Mouse (Mus musculus): Measurements from ENCODE around the gene Bcor. TPM values are rescaled to one million over a fixed set of nuclear protein-coding genes. Genes with fewer than 3 reads are reported as not detected.

The Bcor gene
- total RNA-seq, 4 experiments from 2014 or later = 15.7 to 26.8 (median 19.2) TPM

DNA sequence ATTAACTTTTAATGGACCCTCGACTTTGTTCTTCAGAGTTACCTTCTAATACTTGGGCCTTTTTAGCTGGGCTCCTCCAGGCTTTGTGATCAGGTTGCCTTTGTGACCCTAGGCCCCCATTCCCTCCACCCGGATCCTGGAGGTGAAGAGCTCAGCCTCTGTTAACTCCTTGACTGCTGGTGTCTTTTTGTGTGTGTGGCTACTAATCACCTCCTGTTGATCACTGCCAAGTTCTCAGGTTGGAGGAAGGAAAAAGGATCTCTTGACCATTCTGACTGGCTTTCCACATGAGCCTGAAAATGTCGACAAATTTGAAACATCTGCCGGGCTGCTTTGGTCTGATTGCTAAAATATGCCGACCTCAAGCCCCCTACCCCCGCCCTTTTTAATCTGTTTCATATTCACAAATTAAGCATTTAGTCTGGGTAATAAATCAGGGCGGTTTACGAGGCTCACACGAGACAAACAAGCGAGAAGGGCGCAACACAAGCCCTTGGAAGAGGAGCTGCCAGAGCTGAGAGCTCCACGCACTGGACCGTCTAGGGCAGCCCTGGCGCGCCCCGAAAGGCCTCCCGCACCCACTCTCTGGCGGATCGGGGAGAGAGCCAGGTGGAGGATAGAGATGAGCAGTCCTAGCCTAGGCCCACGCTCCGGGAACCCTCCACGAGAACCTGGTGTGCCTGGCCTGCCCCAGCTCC, 33.6 kb downstream of the Bcor start:
- DNase-seq = no peak

DNA sequence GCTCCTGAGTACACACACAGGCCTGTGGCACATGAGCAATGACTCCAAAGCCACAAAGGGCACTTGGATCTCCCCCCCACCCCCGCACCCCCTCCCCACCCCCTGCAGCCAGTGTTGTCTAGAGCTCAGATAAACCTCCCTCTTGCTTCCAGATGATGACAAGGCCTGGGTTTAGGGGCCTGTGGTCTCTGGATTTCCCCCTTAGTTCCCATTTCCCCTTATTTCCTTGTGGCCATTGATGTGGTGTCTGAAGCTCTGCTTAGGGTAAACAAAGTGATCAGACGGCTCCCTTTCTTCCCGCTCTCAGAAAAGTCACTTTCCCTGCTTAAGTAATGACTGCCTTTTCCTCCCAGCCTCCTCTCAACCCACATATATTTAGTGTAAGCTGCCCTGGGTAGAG, 35.6 kb downstream of the Bcor start:
- no peak for DNase-seq

DNA sequence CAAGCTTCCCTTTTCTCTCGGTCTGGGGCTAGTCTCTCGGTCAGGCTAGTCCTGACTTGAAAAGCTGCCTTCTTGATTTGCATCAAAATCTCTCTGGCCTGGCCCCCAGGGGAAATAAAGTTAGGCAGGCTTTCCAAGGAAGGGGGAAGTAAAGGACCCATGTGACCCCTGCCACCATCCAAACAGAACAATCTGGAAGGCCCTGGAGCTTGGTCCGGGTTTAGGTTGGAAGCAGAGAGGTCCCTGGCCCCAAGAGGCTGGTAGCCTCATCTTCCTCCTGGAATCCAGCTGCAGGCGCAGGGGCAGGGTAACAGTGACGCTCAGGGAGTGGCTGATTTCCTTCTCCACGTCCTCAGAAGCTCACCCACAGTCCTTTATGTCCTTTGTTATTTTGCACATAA, 36.5 kb downstream of the Bcor start:
- no peak for DNase-seq

DNA sequence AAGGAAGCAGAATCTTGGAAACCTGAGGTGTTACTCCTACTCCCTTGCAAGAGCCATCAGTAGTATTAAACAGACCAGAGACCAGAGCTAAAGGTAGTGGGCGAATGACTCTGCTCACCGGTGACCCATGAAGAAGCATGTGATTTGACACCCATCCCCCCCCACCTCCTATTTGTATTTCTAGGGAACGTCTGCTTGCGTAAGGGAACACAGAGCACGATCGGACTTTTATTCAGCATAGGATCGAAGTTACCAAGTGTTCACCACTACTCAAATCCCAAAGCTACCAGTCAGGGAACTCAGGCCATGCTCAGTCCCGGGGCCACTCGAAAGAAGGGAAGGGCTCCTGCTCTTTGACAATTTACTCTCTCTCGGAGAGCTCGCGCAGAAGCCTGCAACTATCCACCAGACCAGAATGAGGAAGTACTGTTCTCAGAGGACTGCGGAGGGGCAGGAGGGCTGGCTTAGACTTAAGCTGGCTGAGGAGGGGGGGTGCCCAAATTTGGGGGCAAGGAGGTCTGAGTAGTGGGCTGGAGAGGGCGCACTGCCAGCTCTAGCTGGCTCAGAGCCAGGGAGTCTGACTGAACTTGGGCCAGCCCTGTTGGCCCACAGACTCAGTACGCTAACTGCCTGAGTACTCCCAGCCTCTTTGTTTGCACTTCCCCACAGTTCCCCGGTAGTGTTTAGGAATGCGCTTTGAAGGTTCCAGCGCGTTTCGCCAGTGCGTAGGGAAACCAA, 37.4 kb downstream of the Bcor start:
- DNase-seq = no peak

DNA sequence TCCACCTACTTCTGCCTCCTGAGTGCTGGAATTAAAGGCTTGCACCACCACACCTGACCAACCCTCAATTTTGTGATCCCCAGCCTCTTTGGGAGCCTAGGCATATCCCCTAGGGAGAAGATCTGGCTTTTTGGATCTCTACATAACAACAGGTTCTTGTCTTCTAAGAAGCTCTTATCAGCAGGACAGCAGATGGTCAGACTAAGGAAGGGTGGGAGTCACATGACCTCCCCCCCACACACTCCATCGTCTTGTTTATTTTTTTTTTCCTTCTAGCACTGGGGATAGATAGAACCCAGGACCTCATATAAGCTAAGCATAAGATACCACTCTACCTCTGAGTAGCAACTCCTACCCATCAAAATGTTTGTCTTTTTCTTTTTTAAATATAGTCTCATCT, 40.7 kb downstream of the Bcor start:
- DNase-seq = no peak

DNA sequence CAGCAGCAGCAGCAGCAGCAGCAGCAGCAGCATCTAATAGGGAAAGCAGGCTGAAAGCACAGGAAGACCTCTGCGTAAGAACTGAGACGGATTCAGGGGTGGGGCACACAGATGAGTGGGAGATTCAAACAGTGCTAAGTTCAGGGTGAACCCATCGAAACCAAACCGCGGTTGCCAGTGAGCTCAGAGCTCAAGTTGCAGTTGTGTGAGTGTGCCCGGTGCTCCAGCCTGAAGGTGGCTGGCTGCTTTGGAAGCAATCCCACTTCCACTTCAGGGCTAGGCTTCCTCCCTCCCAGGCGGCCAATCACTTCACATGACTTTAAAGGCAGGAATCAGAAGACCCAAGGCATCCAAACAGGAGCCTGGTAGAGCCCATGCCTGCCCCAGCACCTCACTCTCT, 44.0 kb downstream of the Bcor start:
- DNase-seq = no peak

DNA sequence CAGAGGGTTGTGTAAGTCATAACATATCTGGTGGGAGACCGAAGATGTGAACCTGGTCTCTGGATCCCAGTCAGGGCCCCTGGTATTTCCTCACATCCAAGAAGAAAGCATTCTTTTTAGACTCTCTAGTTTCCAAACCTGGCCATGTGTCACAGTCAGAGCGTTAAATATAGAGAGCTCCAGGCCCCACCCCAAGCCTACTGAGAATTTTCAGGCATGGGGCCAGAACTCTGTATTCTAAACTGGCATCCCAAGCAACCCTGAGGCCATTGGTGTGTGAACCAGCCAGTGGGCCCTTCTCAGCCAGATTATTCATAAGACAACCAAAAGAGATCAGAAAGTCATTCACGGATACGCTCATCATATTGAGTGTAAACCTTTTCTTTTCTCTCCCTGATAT, 48.0 kb downstream of the Bcor start:
- no peak for DNase-seq

DNA sequence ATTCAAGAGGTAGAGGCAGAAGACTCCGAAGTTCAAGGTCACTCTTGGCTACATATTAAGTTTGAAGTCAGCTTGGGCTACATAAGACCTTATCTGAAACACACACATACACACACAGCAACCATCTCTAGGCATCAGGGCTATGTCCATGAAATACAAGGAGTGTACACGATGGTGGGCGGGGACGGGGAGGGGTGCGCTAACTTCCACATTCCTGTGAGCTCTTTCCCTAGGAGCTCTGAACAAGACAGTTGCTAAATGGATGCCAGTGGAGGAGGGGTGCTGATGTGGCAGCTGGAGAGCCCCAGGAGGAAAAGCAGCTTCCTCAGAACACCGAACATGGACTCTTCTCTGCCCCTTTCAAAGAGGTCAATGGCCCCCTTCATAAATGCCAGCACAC, 49.6 kb downstream of the Bcor start:
- DNase-seq = no peak

DNA sequence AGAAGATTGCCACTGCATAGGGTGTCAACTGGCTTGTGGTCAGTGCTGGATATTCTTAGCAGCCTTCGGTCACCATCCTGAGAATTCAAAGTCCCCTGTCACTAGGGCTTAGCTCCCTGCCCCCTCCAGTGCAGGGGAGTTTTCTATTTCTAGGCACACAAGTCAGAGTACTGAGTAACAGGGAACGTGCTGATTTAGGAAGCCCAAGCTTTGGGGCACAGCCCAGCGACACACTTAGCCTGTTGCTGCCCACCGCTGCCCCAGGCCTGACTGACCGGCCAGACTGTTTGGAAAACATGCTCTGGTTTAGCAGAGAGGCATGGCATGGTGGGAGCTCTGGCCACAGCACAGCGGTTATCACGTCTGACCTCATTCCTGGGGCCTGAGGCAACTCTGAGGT, 54.8 kb downstream of the Bcor start:
- DNase-seq = no peak

DNA sequence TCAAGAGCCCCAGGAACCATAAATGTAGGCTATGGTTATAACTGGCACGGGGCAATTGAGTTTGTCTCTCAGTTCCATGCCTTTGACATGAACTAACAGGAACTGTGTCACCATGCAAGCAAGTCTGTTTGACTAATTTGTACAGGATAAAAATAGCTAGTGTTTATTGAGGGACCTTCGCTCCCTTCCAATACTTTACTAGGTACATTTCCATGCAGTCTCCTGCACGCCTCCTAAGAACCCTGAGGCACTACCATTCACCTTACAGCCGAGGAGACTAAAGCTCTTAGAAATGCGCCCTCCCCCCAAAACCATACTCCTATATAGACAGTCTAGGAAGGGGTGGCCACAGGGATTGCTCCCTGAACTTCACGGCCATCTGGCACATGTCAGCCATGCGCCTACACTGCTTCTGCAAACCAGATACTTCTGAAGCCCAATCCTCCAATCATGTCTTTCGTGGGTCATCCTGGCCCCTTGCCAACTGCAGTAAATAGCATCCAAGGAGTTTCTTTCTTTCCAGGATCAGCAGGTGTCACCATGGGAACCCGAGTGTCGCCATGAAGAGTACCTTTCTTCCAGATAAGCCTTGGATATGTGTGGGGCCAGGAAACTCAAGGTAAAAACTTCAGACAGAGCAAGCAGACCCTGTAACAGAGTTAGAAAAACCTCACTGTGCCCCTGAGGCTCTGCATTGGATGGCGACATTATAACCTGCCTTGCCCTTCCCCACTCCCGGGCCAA, 63.2 kb downstream of the Bcor start:
- DNase-seq = no peak

DNA sequence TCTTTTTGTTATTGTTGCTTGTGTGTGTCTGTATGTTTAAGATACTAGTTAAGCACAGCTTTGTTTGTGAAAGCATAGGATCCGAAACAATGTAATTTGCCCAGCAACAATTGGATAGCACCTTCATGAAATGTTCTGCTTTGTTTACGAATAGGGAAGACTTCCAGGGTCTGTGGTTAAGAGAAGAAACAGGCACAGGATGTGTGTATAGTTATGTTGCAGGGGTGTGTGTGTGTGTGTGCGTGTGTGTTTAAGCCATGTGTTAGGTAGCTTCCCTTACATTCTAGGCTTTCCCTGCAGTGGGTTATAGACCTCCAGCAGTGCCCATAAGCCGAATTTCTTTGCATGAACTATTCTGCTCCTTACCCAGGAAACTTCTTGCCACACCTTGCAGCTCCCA, 66.8 kb downstream of the Bcor start:
- DNase-seq = no peak

DNA sequence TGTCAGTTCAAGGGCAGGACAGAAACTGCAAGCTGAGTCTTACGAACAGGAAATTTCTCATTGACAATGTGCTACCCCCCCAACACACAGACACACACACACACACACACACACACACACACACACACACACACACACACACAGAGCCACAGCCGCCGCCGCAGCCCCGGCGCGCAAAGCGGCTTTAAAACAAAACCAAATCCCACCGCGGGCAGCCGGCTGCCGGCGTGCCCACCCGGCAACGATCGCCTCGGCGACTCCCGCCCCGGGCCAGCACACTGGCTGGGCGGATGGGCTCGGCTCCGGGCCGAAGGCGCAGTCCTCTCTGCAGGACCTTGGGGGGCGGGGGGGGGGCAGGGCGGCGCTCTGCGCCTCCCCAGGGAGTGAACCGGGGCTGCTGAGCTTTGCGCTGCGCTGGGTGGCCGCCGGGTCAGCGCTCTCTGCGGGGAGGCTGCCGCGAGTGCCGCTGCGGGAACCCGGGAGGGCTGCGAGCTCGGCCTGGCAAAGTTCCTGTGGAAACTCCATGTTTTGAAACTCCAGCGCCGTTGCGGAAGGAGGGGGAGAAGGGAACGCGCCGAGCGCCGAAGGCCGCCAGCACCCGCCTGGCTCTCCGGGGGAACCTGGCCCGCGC, 68.6 kb downstream of the Bcor start:
- no peak for DNase-seq

DNA sequence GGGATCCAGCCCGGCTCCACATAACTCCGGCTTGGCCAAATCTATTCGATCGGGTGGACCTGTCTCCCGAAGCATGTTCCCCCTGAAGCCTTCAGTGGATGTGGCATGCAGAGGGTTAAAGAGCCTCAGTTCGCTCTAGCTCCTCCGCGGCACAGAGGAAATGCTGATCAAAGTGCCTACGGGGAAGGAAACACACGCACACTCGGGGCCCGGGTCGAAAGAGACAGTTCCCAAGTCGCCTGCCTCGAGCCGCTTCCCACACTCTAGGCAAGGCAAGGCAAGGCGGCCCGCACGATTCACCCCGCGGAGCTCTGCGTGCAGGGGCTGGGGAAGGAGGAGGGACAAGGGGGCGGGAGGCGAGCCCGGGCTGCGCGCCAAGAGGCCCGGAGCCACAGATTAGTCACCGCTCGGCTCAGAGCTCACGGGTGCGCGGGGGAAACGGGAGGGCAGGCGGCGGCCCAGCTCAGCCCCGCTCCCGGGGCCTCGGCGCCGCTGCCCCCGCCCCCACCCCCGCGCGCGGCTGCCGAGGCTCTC, 69.2 kb downstream of the Bcor start:
- peak; percentile 71 for DNase-seq

DNA sequence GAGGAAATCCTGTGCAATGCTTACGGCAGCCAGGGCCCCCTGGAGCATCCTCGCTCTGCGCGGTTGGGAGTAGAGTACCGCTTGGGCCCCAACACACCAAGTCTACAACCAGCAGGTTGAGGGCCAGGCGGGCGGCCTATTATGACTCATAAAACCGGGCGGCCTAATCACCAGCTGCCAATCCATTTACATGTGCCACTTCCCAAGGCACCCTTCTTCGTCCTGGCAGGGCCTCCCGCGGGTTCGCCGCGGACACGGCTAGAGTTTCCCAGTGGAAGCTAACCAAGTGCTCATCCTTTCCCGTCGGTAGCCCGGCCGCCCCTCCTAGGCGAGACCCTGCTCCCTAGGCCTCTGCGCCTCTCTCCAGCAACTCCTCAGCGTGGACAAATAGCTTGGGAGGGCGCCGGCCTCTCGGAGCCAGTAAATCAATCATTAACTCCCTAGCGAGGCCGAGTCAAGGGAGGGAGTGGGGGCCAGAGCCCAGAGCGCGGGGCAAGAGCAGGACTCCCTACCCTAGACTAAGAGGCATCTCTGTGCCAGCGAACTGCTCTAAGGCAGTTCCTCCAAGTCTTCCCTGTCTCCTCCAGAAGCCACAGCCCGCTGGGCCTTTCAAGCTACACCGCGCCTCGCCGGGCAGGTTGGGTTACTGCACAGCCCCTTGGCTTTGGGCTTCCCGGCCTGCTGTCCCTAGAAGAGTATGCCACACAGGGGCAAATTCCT, 69.8 kb downstream of the Bcor start:
- peak; percentile 45 for DNase-seq

DNA sequence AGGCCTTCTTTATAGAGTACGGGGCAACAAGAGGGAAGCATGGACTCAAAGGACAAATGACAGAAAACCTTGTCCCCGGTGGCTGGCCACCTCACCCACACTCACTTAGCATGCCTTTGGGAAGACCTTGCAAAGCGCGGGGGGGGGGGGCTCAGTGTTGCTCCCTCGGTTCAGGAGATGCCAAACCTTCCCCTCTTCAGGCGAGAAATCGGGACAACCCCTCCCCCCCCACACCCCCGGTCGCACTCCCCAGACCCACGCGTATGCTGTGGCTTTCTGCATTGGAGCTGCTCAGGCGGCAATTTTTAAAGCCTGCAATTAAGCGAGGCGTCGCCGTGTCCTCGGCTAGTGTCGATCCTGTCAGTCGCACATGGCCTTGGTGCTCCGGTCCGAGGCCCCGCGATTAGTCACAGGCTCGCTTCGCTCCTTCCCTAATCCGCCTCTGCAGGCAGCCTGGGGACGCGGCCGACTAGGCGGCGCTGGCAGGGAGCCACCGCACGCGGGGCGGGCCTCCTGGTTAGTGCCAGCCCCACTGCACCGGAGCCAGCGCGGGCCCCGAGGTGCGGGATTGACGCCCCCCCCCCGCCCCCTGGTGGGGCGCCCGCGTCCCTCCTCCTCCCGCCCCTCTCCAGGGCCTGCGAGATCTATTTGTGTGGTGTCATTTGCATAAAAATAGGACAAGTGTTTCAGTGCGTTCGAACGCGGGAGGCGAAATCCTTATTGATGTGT, 70.6 kb downstream of the Bcor start:
- DNase-seq = peak; percentile 73

DNA sequence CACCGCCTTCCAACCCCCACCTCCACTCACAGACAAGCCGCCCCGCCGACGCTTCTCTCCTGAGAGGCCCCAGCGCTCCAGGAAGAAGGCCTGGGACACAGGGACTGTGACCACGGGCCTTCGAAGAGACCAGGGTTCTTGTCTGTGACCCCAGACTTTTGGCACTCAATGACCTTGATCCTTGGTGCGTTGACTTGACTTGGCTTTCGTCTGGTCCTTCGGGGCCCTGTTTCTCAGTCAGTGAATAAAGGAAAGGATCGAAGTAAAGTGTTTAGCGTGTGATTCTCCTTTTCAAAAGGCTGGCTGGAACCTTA, 71.2 kb downstream of the Bcor start:
- no peak for DNase-seq

DNA sequence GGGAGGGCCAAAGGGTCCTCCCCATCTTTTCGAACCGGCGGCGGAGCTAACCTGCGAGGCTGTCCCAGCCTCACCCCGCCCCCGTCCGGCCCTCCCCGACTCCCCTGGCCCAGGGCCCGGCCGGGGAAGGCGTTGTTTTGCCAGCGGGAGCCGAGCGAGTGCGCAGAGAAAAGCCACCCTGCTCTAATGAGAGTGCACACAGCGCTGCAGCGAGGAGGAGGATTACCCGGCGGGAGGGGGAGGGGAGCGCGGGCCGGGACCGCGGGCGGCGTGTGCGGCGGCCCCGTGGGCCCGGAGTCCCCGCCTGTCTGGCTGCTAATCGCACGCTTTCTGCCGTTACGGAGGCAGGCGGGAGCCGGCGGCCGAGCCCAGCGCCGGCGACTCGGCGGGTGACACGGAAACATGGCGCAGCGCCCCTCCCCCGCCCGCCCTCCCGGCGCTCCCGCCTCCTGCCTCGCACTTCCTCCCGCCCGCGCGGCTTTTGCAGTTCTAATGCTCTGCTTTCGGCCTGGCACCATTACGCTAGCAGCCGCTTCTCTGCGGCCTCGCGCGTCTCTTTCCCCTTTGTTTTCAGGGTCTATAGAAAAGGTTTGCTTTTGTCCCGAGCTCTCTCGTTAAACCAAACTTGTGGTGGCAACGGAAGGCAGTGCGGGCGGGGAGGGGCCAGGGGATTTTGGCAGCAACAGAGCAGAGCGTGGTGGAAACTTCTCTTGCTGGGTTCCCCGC, 71.7 kb downstream of the Bcor start:
- no peak for DNase-seq

DNA sequence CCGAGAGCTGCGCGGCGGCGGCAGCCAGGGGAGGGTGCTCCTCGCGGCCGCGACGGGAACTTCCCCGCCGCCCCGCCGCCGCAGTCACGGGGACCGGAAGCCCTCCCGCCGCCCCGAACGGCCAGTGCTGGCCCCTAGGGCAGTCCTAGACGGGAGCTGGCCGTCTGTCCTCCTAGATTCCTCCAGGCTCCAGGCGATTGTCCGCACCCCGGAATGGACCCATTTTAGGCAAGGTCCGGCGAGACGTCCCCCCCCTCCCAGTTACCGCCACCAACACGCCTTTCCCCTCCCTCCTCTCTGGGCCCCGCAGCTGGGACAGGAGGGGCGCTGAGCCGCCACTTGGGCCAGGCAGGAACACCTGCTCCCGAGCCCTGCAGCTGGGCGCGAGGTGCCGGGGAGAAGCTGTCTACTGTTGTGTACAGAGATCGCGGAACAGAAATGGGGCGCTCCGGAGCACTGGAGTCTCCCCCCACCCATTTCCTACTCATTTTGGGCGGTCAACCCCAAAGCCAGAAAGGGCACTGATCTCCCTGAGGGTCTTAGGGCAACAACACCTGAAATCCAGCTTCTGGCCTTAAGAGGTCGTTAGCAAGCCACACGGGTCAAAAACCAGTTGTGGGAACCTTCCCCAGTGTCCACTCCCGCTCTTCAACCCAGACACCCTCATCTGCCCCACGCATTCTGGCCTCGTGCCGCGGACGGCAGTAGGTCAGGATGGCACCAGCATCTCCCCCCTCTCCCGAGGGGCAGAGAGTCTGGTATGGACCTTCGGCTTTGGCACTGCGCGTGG, 72.4 kb downstream of the Bcor start:
- DNase-seq = peak; percentile 57

DNA sequence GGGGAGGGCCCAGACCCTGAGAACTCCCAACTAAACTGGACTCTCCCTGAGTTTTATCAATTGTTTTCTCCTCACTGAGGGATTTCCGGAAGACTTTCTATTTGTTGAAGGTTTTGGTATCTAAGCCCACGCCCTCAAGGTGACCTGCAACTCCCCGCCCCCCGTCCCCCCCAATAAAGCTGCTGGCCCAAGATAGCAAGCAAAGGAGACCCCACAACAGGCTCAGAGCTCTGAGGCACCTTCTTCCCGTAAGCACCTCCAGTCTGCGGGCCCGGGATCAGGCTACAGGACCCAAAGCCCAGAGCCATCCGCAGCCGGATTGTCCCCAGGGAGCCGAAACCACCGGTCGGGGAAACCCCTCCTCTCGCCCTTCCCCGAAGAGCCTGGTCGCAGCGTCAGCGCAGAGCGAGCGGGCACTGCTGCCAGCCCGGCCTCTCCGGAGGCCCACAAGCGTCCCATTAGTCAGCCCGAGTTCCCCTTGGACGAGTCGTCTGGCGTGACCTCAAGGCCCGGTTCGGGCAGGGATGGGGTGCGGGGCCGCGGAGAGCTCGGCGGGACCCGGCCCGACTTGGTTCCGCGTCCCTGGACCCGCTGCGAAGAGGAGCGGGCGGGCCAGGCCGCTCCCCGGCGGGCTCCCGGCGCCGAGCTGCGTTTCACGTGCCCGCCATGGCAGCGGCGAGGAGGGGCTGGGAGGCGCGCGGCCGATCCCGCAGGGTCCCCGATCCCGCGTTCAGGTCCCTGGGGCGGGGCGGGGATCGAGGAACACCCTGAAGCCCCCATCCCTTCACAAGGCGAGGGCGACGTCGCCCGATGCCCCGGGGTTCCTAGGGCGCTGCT, 73.3 kb downstream of the Bcor start:
- DNase-seq = peak; percentile 47

Data from adrenal gland, adult 8-10 months (tissue).